Mouse (Mus musculus) heart, embryonic 11.5 days (tissue): ENCODE results near the gene Ppp1r14d. TPM values are rescaled to one million over a fixed set of nuclear protein-coding genes. Genes with fewer than 3 reads are reported as not detected.

Source experiments
- ATAC-seq: fragments of 200-750 bp; cut with Nextera tagmentation; replicated peaks from 2 replicates; pipeline ENCODE4 v1.8.0; 2017; ENCODE audit warnings: moderate library complexity; ENCODE audit not compliant: insufficient number of reproducible peaks, low FRiP score, low TSS enrichment
- H3K27ac ChIP-seq: fragments of 300-500 bp; sonication (generic); 2 replicates; pipeline ENCODE4 v1.5.1; 2014; ENCODE audit warnings: mild to moderate bottlenecking, low read depth, low read length
- H3K27me3 ChIP-seq: fragments of 300-500 bp; sonication (generic); 2 replicates; pipeline ENCODE4 v1.6.1; 2014; ENCODE audit warnings: mild to moderate bottlenecking, low read length, mixed read lengths; ENCODE audit not compliant: control insufficient read depth, insufficient read depth
- H3K36me3 ChIP-seq: fragments of 300-500 bp; sonication (generic); 2 replicates; pipeline ENCODE4 v1.6.1; 2014; ENCODE audit warnings: mild to moderate bottlenecking, low read length, moderate library complexity, mixed read lengths; ENCODE audit not compliant: control insufficient read depth, insufficient read depth
- H3K4me1 ChIP-seq: fragments of 300-500 bp; sonication (generic); 2 replicates; pipeline ENCODE4 v1.6.1; 2014; ENCODE audit warnings: low read length; ENCODE audit not compliant: control insufficient read depth, insufficient read depth
- H3K4me2 ChIP-seq: fragments of 300-500 bp; sonication (generic); 2 replicates; pipeline ENCODE4 v1.6.1; 2014; ENCODE audit warnings: mild to moderate bottlenecking, moderate library complexity
- H3K4me3 ChIP-seq: fragments of 300-500 bp; sonication (generic); 2 replicates; pipeline ENCODE4 v1.5.1; 2014; ENCODE audit warnings: low read depth, low read length
- H3K9ac ChIP-seq: fragments of 300-500 bp; sonication (generic); 2 replicates; pipeline ENCODE4 v1.6.1; 2014; ENCODE audit warnings: mild to moderate bottlenecking, low read depth, low read length, moderate library complexity
- H3K9me3 ChIP-seq: fragments of 300-500 bp; sonication (generic); replicated peaks from 2 replicates; pipeline ENCODE4 v1.6.1; 2016; ENCODE audit warnings: low read length; ENCODE audit not compliant: control insufficient read depth
- WGBS: fragments of 180-500 bp; shearing (Covaris S2); extraction: QIAGEN DNeasy Blood & Tissue Kit; methylation state at CpG from one replicate; pipeline ENCODE4 v1.1.7; 2014; ENCODE audit not compliant: insufficient replicate concordance; 5-methylcytosine and 5-hydroxymethylcytosine counted together
- polyA plus RNA-seq: library from polyadenylated mRNA; unstranded; fragments of >200 nt; fragmentation: Nextera tagmentation; extraction: Ambion mirVana; gene quantifications from 2 replicates; pipeline ENCODE4 v1.2.1, GENCODE M21; 2014

Gene Ppp1r14d
- polyA plus RNA-seq, 1 experiment from 2014 or later, result not detected

- H3K27ac ChIP-seq, result no peak overlapping the region
- ATAC-seq, result no peak
- no peak overlapping the region for H3K4me2 ChIP-seq
- H3K36me3 ChIP-seq, result no peaks in the 10 kb centered on the region
- H3K4me1 ChIP-seq, result no peaks in the 10 kb centered on the region
- 79% methylated on average over 5 of the region's 5 CpGs for WGBS
- H3K9ac ChIP-seq, result no peak overlapping the region
- no peak overlapping the region for H3K4me3 ChIP-seq
- no peaks in the 10 kb centered on the region for H3K9me3 ChIP-seq
- H3K27me3 ChIP-seq, result no peaks in the 10 kb centered on the region
These were observed 38.7 kb downstream of the Ppp1r14d start for GRCm38 (mm10) chr2:119190969-119191368.

GRCm38 (mm10) chr2:119189029-119189710, 40.5 kb downstream of the Ppp1r14d start:
- Histone ChIP-seq H3K4me2 (peak overlapping the region; percentile 85), H3K9me3 (no peaks in the 10 kb centered on the region), H3K4me1 (no peaks in the 10 kb centered on the region), H3K36me3 (0 out of 2 replicates have a peak, but pooled peaks cover 3% of the 10 kb centered on the region), H3K27ac (no peak overlapping the region), H3K9ac (no peak overlapping the region), H3K27me3 (no peaks in the 10 kb centered on the region), H3K4me3 (peak overlapping the region; percentile 25)
- ATAC-seq, result peak; percentile 61; the same call in 1 of the 2 replicates
- WGBS, result 6% methylated on average over 15 of the region's 15 CpGs

GRCm38 (mm10) chr2:119182914-119183313, 46.8 kb downstream of the Ppp1r14d start:
- WGBS, result 83% methylated on average over 7 of the region's 7 CpGs
- peaks cover 3% of the 10 kb centered on the region; the same call in 1 of the 2 replicates for H3K36me3 ChIP-seq
- H3K27ac ChIP-seq, result no peak overlapping the region
- no peaks in the 10 kb centered on the region for H3K27me3 ChIP-seq
- no peak overlapping the region for H3K9ac ChIP-seq
- H3K4me3 ChIP-seq, result no peak overlapping the region
- no peak for ATAC-seq
- no peak overlapping the region for H3K4me2 ChIP-seq
- no peaks in the 10 kb centered on the region for H3K9me3 ChIP-seq
- H3K4me1 ChIP-seq, result no peaks in the 10 kb centered on the region

GRCm38 (mm10) chr2:119177384-119177939, 52.2 kb downstream of the Ppp1r14d start:
- H3K9me3 ChIP-seq, result no peaks in the 10 kb centered on the region
- no peak overlapping the region for H3K9ac ChIP-seq
- no peak for ATAC-seq
- H3K4me2 ChIP-seq, result no peak overlapping the region
- H3K27ac ChIP-seq, result no peak overlapping the region
- 84% methylated on average over 5 of the region's 5 CpGs for WGBS
- no peak overlapping the region for H3K4me3 ChIP-seq
- no peaks in the 10 kb centered on the region; the same call in 1 of the 2 replicates for H3K36me3 ChIP-seq
- no peaks in the 10 kb centered on the region for H3K27me3 ChIP-seq
- peaks cover 20% of the 10 kb centered on the region for H3K4me1 ChIP-seq

GRCm38 (mm10) chr2:119176761-119177160, 52.9 kb downstream of the Ppp1r14d start:
- WGBS, result 58% methylated on average over 3 of the region's 3 CpGs
- no peaks in the 10 kb centered on the region for H3K9me3 ChIP-seq
- ATAC-seq, result no peak
- no peak overlapping the region for H3K4me3 ChIP-seq
- no peaks in the 10 kb centered on the region; the same call in 1 of the 2 replicates for H3K36me3 ChIP-seq
- H3K4me1 ChIP-seq, result peaks cover 27% of the 10 kb centered on the region
- no peak overlapping the region for H3K4me2 ChIP-seq
- H3K27me3 ChIP-seq, result no peaks in the 10 kb centered on the region
- H3K27ac ChIP-seq, result no peak overlapping the region
- H3K9ac ChIP-seq, result no peak overlapping the region

GRCm38 (mm10) chr2:119175614-119176013, 54.1 kb downstream of the Ppp1r14d start:
- WGBS, result 53% methylated on average over 6 of the region's 6 CpGs
- no peak overlapping the region for H3K4me3 ChIP-seq
- no peak overlapping the region for H3K27ac ChIP-seq
- peaks cover 31% of the 10 kb centered on the region for H3K4me1 ChIP-seq
- ATAC-seq, result no peak
- no peak overlapping the region for H3K9ac ChIP-seq
- no peak overlapping the region for H3K4me2 ChIP-seq
- no peaks in the 10 kb centered on the region; the same call in 1 of the 2 replicates for H3K36me3 ChIP-seq
- H3K9me3 ChIP-seq, result no peaks in the 10 kb centered on the region
- no peaks in the 10 kb centered on the region for H3K27me3 ChIP-seq

- no peak for ATAC-seq
- peaks cover 31% of the 10 kb centered on the region for H3K4me1 ChIP-seq
- no peaks in the 10 kb centered on the region for H3K9me3 ChIP-seq
- no peak overlapping the region for H3K4me3 ChIP-seq
- no peaks in the 10 kb centered on the region for H3K27me3 ChIP-seq
- no peak overlapping the region for H3K9ac ChIP-seq
- no peaks in the 10 kb centered on the region; the same call in 1 of the 2 replicates for H3K36me3 ChIP-seq
- WGBS, result 50% methylated on average over 14 of the region's 14 CpGs
- H3K27ac ChIP-seq, result no peak overlapping the region
- no peak overlapping the region for H3K4me2 ChIP-seq
These were observed 54.8 kb downstream of the Ppp1r14d start for GRCm38 (mm10) chr2:119174866-119175265.

GRCm38 (mm10) chr2:119173991-119174651, 55.6 kb downstream of the Ppp1r14d start, which contains the start of gene Gm14137:
Gene Gm14137 (plus strand): TSS chr2:119174509.
- peak within 1 kb of the TSS; percentile 53; the same call in 1 of the 2 replicates for H3K4me2 ChIP-seq
- H3K4me1 ChIP-seq, result peaks cover 31% of the 10 kb centered on the region
- H3K27me3 ChIP-seq, result peaks cover 5% of the 10 kb centered on the region
- no peaks in the 10 kb centered on the region; the same call in 1 of the 2 replicates for H3K36me3 ChIP-seq
- ATAC-seq, result no peak
- 48% methylated on average over 8 of the region's 8 CpGs for WGBS
- H3K4me3 ChIP-seq, result no peak within 1 kb of the TSS
- peak within 1 kb of the TSS; percentile 64; the same call in 1 of the 2 replicates for H3K9ac ChIP-seq
- no peak within 1 kb of the TSS for H3K27ac ChIP-seq
- no peaks in the 10 kb centered on the region for H3K9me3 ChIP-seq
